Mouse (Mus musculus) adrenal gland (tissue): ENCODE data around the gene Cnga1.

Source experiments
- intact Hi-C: fragments of 180-260 bp; cut with DNase I; formaldehyde crosslinking; loops from one replicate; pipeline ENCODE4 v1.15.1; 2025
- long read RNA-seq, 2 experiments: library from polyadenylated mRNA; unstranded; transcript quantifications; one replicate each; pipeline ENCODE4 v2.0.0; 2020; ENCODE audit warnings: borderline replicate concordance in 1 of 2; ENCODE audit not compliant: insufficient replicate concordance in 1 of 2

Gene Cnga1
- long read RNA-seq, experiment 1, partial matches to known transcripts, result 0 of 1 reads
- long read RNA-seq, experiment 1, other reads (novel, unspliced or antisense), result 1 of 1 reads
- long read RNA-seq, experiment 2, result 0 reads

DNA sequence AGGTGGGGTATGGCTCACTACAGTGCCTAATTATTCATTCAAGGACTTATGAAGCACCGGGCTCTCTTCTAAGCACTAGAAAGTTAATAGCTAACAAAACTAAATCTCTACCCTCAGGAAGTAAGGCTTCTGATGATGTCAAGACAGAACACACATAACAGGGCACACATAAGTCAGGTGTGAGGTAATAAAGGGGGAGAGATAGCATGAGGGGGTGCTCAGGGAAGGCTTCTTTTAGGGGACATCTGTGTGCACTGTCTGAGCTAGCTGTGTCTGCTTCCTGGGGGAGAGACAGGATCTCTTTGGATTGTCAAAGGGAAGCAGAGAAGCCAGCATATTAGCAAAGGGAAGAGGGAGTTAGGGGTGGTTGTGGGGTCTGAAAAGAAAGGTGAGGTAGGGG, at the start of gene Cnga1:
Gene Cnga1 (minus strand): TSS at position 101 of the 400 bp plus-strand sequence.
- intact Hi-C loops, result no loop called here

GRCm38 (mm10) chr5:72690516-72690915, 46.4 kb upstream of the Cnga1 start:
- intact Hi-C loops, result no loop called here

DNA sequence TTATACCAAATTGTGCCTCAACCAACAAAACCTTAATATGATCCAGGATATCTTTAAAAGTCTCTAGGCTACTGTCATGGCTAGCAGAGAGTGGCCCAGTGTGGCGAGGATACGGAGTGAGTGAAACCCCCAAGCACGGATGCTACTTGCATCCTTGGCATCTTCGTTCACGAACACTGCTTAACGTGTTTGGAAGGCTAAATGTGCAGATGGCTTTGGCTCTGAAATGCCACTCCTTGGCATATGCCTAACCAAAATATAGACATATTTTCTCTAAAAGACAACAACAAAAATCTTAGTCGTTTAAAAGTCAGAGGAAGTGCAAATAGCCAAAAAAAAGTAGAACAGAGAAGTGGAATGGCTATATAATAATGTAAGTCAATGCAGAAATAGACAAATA, 45.5 kb upstream of the Cnga1 start:
- intact Hi-C loops, result no loop called here

GRCm38 (mm10) chr5:72681451-72681850, 37.4 kb upstream of the Cnga1 start:
- intact Hi-C loops, result no loop called here

GRCm38 (mm10) chr5:72674994-72675542, 31.0 kb upstream of the Cnga1 start:
- intact Hi-C loops, result no loop called here

DNA sequence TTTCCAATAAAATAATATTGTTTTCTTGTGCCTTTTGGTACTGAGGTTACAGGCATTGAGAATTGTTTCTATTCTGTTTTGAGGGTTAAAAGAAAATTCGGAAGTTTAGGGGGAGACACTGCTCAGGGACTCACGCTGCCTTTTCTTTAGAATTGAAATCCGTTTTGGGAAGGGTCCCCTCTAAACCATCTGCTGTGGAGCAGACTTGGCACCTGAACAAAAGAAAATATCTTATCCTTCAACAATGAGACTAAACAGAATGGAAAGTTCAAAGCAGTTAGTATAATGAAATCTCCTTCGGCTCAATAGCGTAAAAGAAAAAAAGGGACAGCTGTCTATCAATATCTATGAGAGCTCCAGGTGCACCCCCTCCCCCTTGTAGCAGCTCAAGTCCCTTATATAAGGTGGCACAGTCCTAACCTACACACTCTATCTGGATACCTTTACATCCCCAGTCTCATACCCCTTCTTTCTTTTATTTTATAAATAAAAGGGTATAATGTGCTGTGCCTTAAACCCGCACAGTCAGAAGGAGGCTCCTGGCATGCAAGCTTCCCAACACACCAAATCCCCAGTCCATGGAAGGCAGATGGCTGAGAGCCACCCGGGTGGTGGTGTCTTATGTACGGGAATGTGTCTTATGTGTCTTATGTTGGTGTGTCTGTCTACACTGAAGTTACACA, 27.1 kb upstream of the Cnga1 start:
- intact Hi-C loops, result no loop called here

DNA sequence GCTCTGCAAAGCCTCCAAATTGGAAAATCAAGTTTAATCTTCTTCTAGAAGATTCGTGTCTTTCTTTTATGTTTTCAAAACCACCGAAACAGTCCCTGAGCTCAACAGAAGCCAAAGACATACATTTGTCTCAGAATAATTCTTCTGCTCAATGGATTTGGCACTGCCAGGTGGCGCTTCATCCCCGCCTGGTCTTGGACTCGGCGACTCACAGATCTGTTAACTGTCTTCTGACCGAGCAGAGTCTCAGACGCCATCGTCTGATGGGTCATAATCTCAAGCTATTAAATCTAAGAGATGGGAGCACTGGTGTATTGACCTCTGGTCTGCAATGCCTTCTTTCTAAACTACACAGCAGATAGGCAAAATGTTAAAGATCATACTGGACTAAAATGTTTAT, 24.3 kb upstream of the Cnga1 start:
- intact Hi-C loops, result loop anchor here (5.0 kb wide), 1 partner anchor 44 kb away; no protein-coding TSS in a partner anchor

- intact Hi-C loops, result loop anchor here (5.0 kb wide), 1 partner anchor 46 kb away; no protein-coding TSS in a partner anchor
Measured at GRCm38 (mm10) chr5:72666428-72666827, 22.4 kb upstream of the Cnga1 start.

DNA sequence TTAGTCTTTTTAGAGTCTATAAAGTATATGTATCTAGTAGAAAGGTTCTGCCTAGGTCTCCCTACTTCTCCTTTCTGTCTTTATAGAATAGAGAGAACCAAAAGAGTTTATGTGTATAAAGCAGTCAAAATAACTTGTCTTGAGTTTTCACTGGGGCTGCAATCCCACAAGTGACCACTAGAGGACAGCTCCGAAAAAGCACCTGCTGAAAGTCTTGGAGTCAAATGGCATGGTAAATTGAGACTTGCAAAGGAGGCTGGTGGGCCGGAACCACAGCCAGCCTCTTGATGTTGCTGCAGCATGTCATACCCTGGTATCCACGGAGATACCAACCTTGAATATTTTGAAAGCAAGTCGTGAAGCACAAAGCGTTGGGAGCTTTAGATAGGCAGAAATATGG, 21.2 kb upstream of the Cnga1 start:
- intact Hi-C loops, result loop anchor here (5.0 kb wide), 1 partner anchor 47 kb away; no protein-coding TSS in a partner anchor

- intact Hi-C loops, result loop anchor here (5.0 kb wide), 1 partner anchor 47 kb away; no protein-coding TSS in a partner anchor
Measured at GRCm38 (mm10) chr5:72664854-72665253, 20.8 kb upstream of the Cnga1 start.

- intact Hi-C loops, result no loop called here
Measured at GRCm38 (mm10) chr5:72664126-72664525, 20.1 kb upstream of the Cnga1 start.

DNA sequence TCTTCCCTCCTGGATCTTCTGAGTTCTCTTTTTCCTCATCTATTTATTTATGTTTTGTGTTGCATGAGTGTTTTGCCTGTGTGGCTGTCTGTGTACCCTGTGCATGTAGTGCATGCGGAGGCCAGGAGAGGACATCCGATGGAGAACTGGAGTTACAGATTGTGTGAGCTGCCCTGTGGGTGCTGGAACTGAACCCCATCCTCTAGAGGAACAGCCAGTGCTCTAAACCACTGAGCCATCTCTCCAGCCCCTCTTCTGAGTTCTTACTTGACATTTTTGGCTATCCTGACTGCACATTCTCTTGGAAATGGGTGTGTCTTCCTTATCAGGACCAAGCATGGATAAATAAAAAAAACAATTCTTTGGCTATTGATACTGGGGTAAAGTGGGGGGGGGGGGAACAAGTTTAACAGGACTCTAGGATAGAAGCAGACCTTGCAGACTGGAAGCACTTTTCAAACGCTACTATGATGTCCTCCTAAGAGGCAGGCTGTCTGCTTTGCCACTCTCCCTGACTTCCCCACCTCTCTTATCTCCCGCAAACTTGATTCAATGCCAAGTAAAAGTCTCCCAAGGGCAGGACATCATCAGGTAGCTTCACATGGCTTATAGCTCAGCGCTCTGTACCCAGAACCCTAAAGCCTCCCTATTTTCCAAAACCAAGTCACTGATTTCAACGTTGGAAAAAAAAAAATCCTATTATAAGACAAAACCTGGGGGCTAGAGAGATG, 17.1 kb upstream of the Cnga1 start:
- intact Hi-C loops, result no loop called here

GRCm38 (mm10) chr5:72658375-72658774, 14.3 kb upstream of the Cnga1 start:
- intact Hi-C loops, result no loop called here

DNA sequence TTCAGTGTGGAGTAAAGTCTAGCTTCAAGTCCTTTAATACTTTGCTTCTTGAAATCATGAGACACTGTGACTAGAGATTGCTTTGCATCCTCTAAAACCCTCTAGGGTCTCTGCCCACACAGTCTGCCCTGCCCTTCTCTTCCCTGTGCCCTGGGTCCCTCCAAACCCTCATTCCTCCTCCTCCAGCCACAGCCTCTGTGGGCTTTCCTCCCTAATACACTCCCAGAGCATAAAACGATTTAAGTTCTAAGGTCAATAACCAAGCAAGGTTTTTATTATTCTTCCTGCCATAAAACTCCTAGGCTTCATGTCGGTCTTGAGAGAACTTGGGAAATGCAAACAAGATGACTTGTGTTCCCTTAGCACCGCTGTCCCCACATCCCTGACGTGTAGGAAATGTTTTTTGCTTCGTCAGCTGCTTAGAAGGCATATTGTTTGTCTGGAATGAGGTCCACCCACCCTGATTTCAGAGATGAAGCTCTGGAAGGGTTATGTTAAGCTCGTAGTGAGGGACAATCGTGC, 12.3 kb upstream of the Cnga1 start:
- intact Hi-C loops, result no loop called here

DNA sequence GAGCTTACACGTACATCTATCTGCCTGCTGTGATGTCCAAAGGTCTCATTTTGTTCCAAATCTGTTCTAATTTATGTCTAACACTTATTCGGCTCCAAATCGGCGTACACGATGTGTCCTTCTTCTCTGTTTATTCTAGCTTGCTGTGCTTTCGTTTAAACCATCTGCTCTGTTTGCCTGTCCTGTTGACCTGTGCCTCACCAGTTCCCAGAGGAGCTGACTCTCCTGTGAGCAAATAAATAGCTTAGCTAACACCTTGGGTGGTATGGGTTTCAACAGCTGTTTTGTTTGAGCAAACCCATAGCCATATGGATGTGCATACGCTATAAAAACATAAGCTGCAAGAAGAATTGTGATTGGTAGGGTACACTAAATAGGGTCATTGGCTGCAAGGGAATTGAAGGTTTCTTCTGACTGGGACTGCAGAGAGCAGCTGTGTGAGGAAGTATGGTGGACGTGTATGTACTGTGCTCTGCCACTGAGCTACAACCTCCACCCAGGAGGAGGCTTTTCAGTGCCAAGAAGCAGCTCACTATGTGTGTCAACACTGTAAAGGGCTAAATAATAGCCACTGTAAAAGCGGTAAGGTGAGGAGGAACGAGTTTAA, 9.1 kb upstream of the Cnga1 start:
- intact Hi-C loops, result no loop called here

- intact Hi-C loops, result no loop called here
Measured at GRCm38 (mm10) chr5:72648987-72649735, 5.1 kb upstream of the Cnga1 start.

DNA sequence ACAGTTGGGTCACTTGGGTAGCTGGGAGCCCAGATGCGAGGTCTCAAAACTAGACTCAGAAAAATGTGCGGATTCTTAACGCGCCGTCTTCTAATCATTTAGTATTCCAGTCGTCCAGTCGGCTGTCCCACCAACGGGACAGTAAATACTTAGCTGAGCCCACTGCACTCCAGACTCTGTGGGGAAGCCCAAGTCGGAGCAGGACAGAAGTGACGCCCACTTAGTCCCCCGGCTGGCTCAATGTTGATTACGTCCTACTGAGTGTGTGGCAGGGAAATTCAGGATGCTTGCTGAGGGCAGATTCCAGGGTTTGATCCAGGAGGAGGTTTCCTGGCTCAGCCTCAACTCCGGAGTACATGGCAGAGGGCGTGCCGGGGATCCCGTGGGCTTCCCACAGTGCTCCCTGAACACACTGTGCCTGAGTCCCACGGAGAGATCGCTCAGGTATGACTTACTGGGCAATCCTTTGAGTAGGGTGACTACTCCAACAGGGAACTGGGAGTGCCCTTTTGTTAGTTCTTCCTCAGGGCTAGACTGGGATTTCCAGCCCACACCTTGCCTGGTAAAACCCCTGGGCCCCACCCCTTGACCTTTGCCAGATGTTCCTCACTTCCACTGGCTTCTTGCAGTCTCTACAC, 4.0 kb upstream of the Cnga1 start:
- intact Hi-C loops, result no loop called here

DNA sequence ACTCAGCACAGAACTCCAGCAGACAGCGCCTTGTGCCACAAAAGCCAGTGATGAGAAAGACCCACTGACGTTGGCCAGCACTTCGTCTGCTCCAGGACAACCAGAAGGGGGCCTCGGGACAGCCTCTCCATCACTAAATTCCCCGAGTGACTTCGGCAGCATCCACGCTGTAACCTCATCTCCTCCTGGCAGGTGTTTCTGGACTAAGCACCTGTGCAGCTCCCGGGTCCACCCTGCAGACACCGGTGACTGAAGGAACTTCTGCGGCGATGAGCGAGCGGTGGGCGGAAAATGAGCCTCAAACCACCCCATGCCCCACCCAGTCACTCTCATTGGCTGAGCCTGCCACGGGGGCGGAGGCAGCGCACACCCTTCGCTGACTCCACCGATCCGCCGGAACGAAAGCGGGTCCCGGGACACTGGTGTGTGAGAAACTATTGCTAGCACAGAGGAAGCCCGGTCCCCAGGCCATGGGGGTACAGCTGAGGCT, 3.4 kb upstream of the Cnga1 start, which contains the start of gene Nipal1:
Gene Nipal1 (plus strand): TSS at position 378 of the 490 bp plus-strand sequence.
- intact Hi-C loops, result no loop called here

- intact Hi-C loops, result no loop called here
Measured at GRCm38 (mm10) chr5:72646996-72647395, 2.9 kb upstream of the Cnga1 start.

DNA sequence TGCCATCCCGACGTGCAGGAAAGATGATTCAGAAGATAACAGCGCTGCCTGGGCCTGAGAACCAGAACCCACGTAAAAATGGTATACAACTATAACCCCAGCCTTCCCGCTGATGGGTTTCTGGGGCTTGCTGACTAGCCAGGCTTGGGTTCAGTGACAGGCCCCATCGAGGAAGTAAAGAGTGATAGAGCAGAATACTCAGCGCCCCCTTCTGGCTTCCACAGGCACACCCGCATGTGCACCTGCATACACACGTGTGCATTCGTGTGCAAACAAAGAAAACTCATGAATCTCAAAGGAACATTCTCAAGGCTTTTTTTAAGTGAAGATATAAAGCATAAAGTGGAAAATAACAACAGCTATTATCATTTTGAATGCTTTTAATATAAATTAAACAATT, 2.1 kb upstream of the Cnga1 start:
- intact Hi-C loops, result no loop called here
